Mouse (Mus musculus) liver, embryonic 14.5 days (tissue): ENCODE data around the gene Gm1113.

ENCODE experiments used
- CTCF ChIP-seq: IDR thresholded peaks from 2 replicates; pipeline ENCODE4 v1.5.1; 2016; ENCODE audit warnings: antibody characterized with exemption, low read depth, control low read depth
- EP300 ChIP-seq: IDR thresholded peaks from 2 replicates; pipeline ENCODE4 v1.6.1; 2016; ENCODE audit warnings: antibody characterized with exemption, low read depth

- TF ChIP-seq CTCF: no peak
- no peak for TF ChIP-seq EP300
Measured at GRCm38 (mm10) chr9:35539001-35539750, 21.1 kb upstream of the Gm1113 start.
